ENCODE assay signal across 7 mouse cellular contexts in genomic region chrX:7670921-7671623, GRCm38 (mm10). TPM values are rescaled to one million over a fixed set of nuclear protein-coding genes. Genes with fewer than 3 reads are reported as not detected.
DNase-seq lines count a peak whose midpoint lies in the region; ATAC-seq and TF ChIP-seq lines count a peak whose summit lies in the region.

Gene Plp2 (minus strand): TSS chrX:7671390.

- peak within 1 kb of the TSS; percentile 21; the same call in 1 of the 2 replicates for H3K9ac ChIP-seq in embryonic facial prominence, embryonic 15.5 days
- H3K9ac ChIP-seq in heart, embryonic 14.5 days (ENCODE audit: low read length) = peak within 1 kb of the TSS; percentile 78
- peak within 1 kb of the TSS; percentile 60 for H3K9ac ChIP-seq in stomach, postnatal 0 days (ENCODE audit: low read length)

- H3K4me2 ChIP-seq in embryonic facial prominence, embryonic 15.5 days (replicated peaks) = peak within 1 kb of the TSS; percentile 48
- H3K4me2 ChIP-seq in heart, embryonic 14.5 days (ENCODE audit: low read length) = peak within 1 kb of the TSS; percentile 60
- peak within 1 kb of the TSS; percentile 50 for H3K4me2 ChIP-seq in stomach, postnatal 0 days (replicated peaks; ENCODE audit: low read depth)

- peak within 1 kb of the TSS; percentile 52 for H3K4me3 ChIP-seq in embryonic facial prominence, embryonic 15.5 days (replicated peaks)
- H3K4me3 ChIP-seq in heart, embryonic 14.5 days (ENCODE audit: control insufficient read depth in 1 of 2, insufficient read depth in 1 of 2, low read depth in 1 of 2, low read length in 2 of 2) = peak within 1 kb of the TSS; percentile 56 to 76
- peak within 1 kb of the TSS; percentile 90 for H3K4me3 ChIP-seq in megakaryocyte, embryonic 14.5 days (replicated peaks)
- H3K4me3 ChIP-seq in stomach, postnatal 0 days (ENCODE audit: low read depth, low read length) = peak within 1 kb of the TSS; percentile 55

- no peak for TF ChIP-seq EP300 in stomach, postnatal 0 days (optimal IDR thresholded peaks at IDR 0.05)

- 0 out of 2 replicates have a peak, but pooled peaks cover 7% of the 10 kb centered on the region for H3K4me1 ChIP-seq in embryonic facial prominence, embryonic 15.5 days
- H3K4me1 ChIP-seq in heart, embryonic 14.5 days (ENCODE audit: control insufficient read depth in 2 of 2, insufficient read depth in 2 of 2, low read length in 2 of 2) = peaks cover 7 to 9% of the 10 kb centered on the region in 2 experiments; a peak in 2 of 4 replicates
- H3K4me1 ChIP-seq in megakaryocyte, embryonic 14.5 days = peaks cover 34% of the 10 kb centered on the region
- no peaks in the 10 kb centered on the region for H3K4me1 ChIP-seq in stomach, postnatal 0 days (replicated peaks; ENCODE audit: control insufficient read depth, insufficient read depth)

- no peaks in the 10 kb centered on the region for H3K27me3 ChIP-seq in embryonic facial prominence, embryonic 15.5 days
- H3K27me3 ChIP-seq in heart, embryonic 14.5 days (ENCODE audit: control insufficient read depth, insufficient read depth, low read length) = no peaks in the 10 kb centered on the region
- H3K27me3 ChIP-seq in megakaryocyte, embryonic 14.5 days (replicated peaks) = peaks cover 34% of the 10 kb centered on the region
- no peaks in the 10 kb centered on the region for H3K27me3 ChIP-seq in stomach, postnatal 0 days (ENCODE audit: control insufficient read depth, insufficient read depth, low read length)

- DNase-seq in CD4-positive helper T cell, adult 2 months (ENCODE audit: low read depth, low spot score) = peak; percentile 62
- peak; percentile 72 for DNase-seq in NIH3T3 (ENCODE audit: low read depth)
- peak; percentile 59 for DNase-seq in kidney, postnatal 10 days
- peak; percentile 72 for DNase-seq in stomach, postnatal 0 days (ENCODE audit: low spot score)

- ATAC-seq in embryonic facial prominence, embryonic 15.5 days (ENCODE audit: insufficient number of reproducible peaks, low FRiP score, low TSS enrichment, low read depth) = peak; percentile 41
- ATAC-seq in heart, embryonic 14.5 days (ENCODE audit: insufficient number of reproducible peaks, insufficient read depth, low FRiP score, low read depth) = peak; percentile 49
- peak; percentile 60 for ATAC-seq in stomach, postnatal 0 days (ENCODE audit: low FRiP score, low TSS enrichment)

- no peak for TF ChIP-seq CTCF in stomach, postnatal 0 days (IDR thresholded peaks at IDR 0.05; ENCODE audit: low read depth)

- H3K9me3 ChIP-seq in embryonic facial prominence, embryonic 15.5 days (replicated peaks) = no peaks in the 10 kb centered on the region
- H3K9me3 ChIP-seq in heart, embryonic 14.5 days (ENCODE audit: control insufficient read depth, low read length) = no peaks in the 10 kb centered on the region
- no peaks in the 10 kb centered on the region; the same call in 1 of the 2 replicates for H3K9me3 ChIP-seq in megakaryocyte, embryonic 14.5 days
- no peaks in the 10 kb centered on the region for H3K9me3 ChIP-seq in stomach, postnatal 0 days (ENCODE audit: control insufficient read depth, low read length)

- peaks cover 11% of the 10 kb centered on the region; the same call in 1 of the 2 replicates for H3K36me3 ChIP-seq in embryonic facial prominence, embryonic 15.5 days
- peaks cover 25% of the 10 kb centered on the region for H3K36me3 ChIP-seq in heart, embryonic 14.5 days (ENCODE audit: control insufficient read depth, insufficient read depth, low read length)
- H3K36me3 ChIP-seq in megakaryocyte, embryonic 14.5 days (replicated peaks; ENCODE audit: low read length) = no peaks in the 10 kb centered on the region
- H3K36me3 ChIP-seq in stomach, postnatal 0 days (ENCODE audit: control insufficient read depth, insufficient read depth, low read length) = no peaks in the 10 kb centered on the region

- 19% methylated on average over 35 of the region's 36 CpGs for WGBS in embryonic facial prominence, embryonic 15.5 days
- 23% methylated on average over 31 of the region's 36 CpGs for WGBS in heart, embryonic 14.5 days
- 14% methylated on average over 26 of the region's 36 CpGs for WGBS in stomach, postnatal 0 days

- peak within 1 kb of the TSS; percentile 86 for H3K27ac ChIP-seq in embryonic facial prominence, embryonic 15.5 days (replicated peaks)
- peak within 1 kb of the TSS; percentile 80 to 84 for H3K27ac ChIP-seq in heart, embryonic 14.5 days (replicated peaks in 1 of 2; ENCODE audit: control insufficient read depth in 1 of 2, insufficient read depth in 1 of 2, low read depth in 2 of 2, low read length in 2 of 2)
- H3K27ac ChIP-seq in stomach, postnatal 0 days (replicated peaks) = peak within 1 kb of the TSS; percentile 86

RNA-seq across cellular contexts. Expression of gene Plp2, which starts in this region (rescaled TPM):
- polyA plus RNA-seq in embryonic facial prominence, embryonic 15.5 days (2015; fragmentation: Nextera tagmentation; extraction: Ambion mirVana) = 171 and 180 TPM in 2 replicates
- polyA plus RNA-seq in heart, embryonic 14.5 days (2014; fragmentation: Nextera tagmentation; extraction: Ambion mirVana) = 194 and 196 TPM in 2 replicates
- 18.5 and 29.3 TPM in 2 replicates for polyA plus RNA-seq in megakaryocyte, embryonic 14.5 days (2012; ENCODE audit: insufficient read depth, low replicate concordance)
- polyA plus RNA-seq in stomach, postnatal 0 days (2015; fragmentation: Nextera tagmentation; extraction: Ambion mirVana) = 262 and 271 TPM in 2 replicates

Comparison
In these comparisons a context has a peak if more than half of its experiments do, and no peak if none do; other contexts are left out.
1. Peak in every context shown above with its lines: DNase-seq, ATAC-seq, H3K4me3 ChIP-seq and H3K27ac ChIP-seq.
2. H3K9ac ChIP-seq: peak in every context shown above with its lines; median percentile 78 in heart, embryonic 14.5 days; 60 in stomach, postnatal 0 days; 21 in embryonic facial prominence, embryonic 15.5 days.